Mouse (Mus musculus) kidney, embryonic 15.5 days (tissue): ENCODE data around the gene Madd. TPM values are rescaled to one million over a fixed set of nuclear protein-coding genes. Genes with fewer than 3 reads are reported as not detected.

Experiments
- ATAC-seq: fragments of 200-750 bp; cut with Nextera tagmentation; replicated peaks from 2 replicates; pipeline ENCODE4 v1.8.0; 2017; ENCODE audit warnings: moderate TSS enrichment; ENCODE audit not compliant: low FRiP score
- H3K27ac ChIP-seq: fragments of 300-500 bp; sonication (generic); 2 replicates; pipeline ENCODE4 v1.5.1; 2015; ENCODE audit warnings: mild to moderate bottlenecking, inconsistent platforms
- H3K27me3 ChIP-seq: fragments of 300-500 bp; sonication (generic); 2 replicates; pipeline ENCODE4 v1.6.1; 2015; ENCODE audit warnings: inconsistent platforms
- H3K36me3 ChIP-seq: fragments of 300-500 bp; sonication (generic); 2 replicates; pipeline ENCODE4 v1.6.1; 2015; ENCODE audit warnings: inconsistent platforms
- H3K4me1 ChIP-seq: fragments of 300-500 bp; sonication (generic); 2 replicates; pipeline ENCODE4 v1.6.1; 2015; ENCODE audit warnings: inconsistent platforms
- H3K4me2 ChIP-seq: fragments of 300-500 bp; sonication (generic); 2 replicates; pipeline ENCODE4 v1.6.1; 2015; ENCODE audit warnings: moderate library complexity, mild to moderate bottlenecking, inconsistent platforms
- H3K4me3 ChIP-seq: fragments of 300-500 bp; sonication (generic); replicated peaks from 2 replicates; pipeline ENCODE4 v1.5.1; 2015; ENCODE audit warnings: mild to moderate bottlenecking, inconsistent platforms
- H3K9ac ChIP-seq: fragments of 300-500 bp; sonication (generic); 2 replicates; pipeline ENCODE4 v1.6.1; 2015; ENCODE audit warnings: mild to moderate bottlenecking, inconsistent platforms
- H3K9me3 ChIP-seq: fragments of 300-500 bp; sonication (generic); replicated peaks from 2 replicates; pipeline ENCODE4 v1.6.1; 2016; ENCODE audit warnings: inconsistent platforms
- WGBS: fragments of 180-500 bp; shearing (Covaris S2); methylation state at CpG from one replicate; pipeline ENCODE4 v1.1.7; 2015; ENCODE audit warnings: mixed read lengths; 5-methylcytosine and 5-hydroxymethylcytosine counted together
- polyA plus RNA-seq: library from polyadenylated mRNA; unstranded; fragments of >200 nt; fragmentation: Nextera tagmentation; extraction: Ambion mirVana; gene quantifications from 2 replicates; pipeline ENCODE4 v1.2.1, GENCODE M21; 2015

The Madd gene
- polyA plus RNA-seq, 1 experiment from 2014 or later: 10.1 TPM

DNA sequence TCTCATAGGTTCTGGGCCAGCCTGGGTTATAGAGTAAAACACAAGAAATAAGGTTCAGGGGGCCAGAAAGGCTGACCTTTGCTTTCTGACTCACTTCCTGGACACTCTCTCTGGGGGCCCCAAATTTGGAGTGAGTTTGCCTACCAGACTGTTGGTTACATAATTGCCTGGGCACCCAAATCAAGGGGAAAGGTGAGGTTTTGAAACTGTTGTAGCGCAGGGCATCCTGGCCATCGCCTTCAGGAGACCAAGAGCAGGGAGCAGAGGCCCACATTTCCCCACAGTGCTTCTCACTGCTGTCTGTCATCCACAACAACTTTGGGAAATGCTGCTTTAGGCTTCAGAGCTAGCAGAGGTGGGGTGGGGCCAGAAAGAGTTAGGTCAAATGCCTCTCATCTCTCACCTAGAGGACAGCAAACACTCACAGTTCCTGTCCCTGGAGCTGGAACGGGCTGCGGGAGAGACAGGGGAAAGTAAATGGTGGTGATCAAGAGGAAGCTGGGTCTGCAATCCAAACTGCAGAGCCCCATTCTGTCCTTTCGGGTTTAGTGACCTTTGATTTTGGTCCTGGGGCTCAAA lies 73.7 kb downstream of the Madd start:
- no peak overlapping the region for H3K9ac ChIP-seq
- H3K27me3 ChIP-seq: no peaks in the 10 kb centered on the region
- H3K36me3 ChIP-seq: no peaks in the 10 kb centered on the region
- no peaks in the 10 kb centered on the region for H3K9me3 ChIP-seq
- H3K4me1 ChIP-seq: peaks cover 1% of the 10 kb centered on the region
- WGBS: 91% methylated on average over 5 of the region's 5 CpGs
- no peak overlapping the region for H3K4me3 ChIP-seq
- no peak overlapping the region for H3K27ac ChIP-seq
- no peak overlapping the region for H3K4me2 ChIP-seq
- no peak for ATAC-seq

DNA sequence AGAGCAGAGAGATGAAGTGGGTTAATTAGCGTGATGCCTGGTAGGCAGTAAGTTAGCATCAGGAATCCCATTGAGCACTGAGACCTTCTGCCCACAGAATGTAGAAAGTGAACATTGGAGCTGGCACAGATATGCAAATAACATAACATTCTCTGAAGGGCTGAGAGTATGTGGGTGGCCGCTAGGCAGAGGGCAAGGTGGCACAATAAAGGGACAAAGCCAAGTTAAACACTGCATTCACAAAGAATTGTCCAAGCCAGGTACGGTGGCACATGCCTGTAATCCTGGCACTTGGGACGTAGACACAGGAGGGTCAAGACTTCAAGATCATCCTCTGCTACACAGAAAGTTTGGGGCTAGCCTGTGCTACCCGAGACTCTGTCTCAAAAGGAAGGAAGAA lies 74.4 kb downstream of the Madd start:
- Histone ChIP-seq H3K4me3 (no peak overlapping the region), H3K36me3 (no peaks in the 10 kb centered on the region), H3K4me1 (no peaks in the 10 kb centered on the region), H3K27me3 (no peaks in the 10 kb centered on the region), H3K9me3 (no peaks in the 10 kb centered on the region), H3K4me2 (no peak overlapping the region), H3K9ac (no peak overlapping the region), H3K27ac (no peak overlapping the region)
- WGBS: 79% methylated on average over 5 of the region's 5 CpGs
- no peak for ATAC-seq

DNA sequence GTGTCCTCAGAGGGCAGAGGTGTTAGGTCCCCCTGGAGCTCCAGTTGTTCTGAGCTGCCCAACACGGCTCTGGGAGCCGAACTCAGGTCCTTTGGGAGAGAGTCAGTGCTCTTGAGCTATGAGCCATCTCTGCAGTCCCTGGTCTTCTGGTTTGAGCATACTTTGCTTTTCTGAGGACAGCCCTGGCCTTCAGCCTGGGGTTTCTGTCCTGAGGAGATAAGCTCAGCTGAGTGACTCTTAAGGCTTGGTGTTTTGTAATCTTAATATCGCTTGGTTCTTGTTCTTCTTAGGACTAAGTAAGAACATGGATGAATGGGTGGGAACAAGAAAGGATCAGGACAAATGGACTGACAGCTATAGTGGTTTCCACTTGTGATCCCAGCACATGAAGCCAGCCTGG lies 75.5 kb downstream of the Madd start:
- ATAC-seq: no peak
- Histone ChIP-seq H3K27ac (no peak overlapping the region), H3K9me3 (no peaks in the 10 kb centered on the region), H3K36me3 (no peaks in the 10 kb centered on the region), H3K4me2 (no peak overlapping the region), H3K9ac (no peak overlapping the region), H3K4me3 (no peak overlapping the region), H3K4me1 (no peaks in the 10 kb centered on the region), H3K27me3 (no peaks in the 10 kb centered on the region)
- WGBS: 85% methylated on average over 3 of the region's 3 CpGs

DNA sequence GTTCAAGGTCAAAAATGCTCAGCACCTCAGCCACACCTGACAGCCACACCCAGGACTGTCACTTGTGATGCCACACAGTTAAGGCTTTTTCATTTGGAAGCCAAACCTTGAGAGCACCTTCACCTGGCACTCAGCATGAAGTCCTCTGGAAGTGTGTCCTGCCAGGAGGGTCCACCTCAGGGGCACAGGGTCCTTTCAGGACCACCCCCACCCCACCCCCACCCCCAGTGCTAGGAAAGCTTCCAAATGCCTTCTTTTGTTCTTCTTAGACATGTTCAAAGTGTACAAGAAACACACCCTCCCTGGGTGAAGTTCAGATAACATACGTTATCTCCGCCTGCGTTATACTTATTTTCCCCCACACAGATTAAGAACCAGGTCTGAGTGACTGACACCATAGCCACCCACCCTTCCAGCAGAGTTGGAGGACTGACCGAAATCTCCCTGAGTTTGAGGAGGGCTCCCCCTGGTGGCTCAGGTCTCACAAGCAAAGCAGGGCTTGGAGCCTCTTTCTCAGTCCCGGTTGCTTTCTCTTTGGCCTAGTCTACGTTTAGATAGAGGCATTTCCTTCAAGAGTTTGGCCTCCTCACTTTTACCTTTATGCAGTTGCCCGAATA lies 82.4 kb downstream of the Madd start:
- peak; percentile 87 for ATAC-seq
- Histone ChIP-seq H3K27ac (no peak overlapping the region), H3K27me3 (0 out of 2 replicates have a peak, but pooled peaks cover 2% of the 10 kb centered on the region), H3K4me1 (0 out of 2 replicates have a peak, but pooled peaks cover 3% of the 10 kb centered on the region), H3K36me3 (no peaks in the 10 kb centered on the region), H3K4me3 (no peak overlapping the region), H3K9me3 (no peaks in the 10 kb centered on the region), H3K4me2 (0 out of 2 replicates have a peak overlapping the region, but pooled peaks have one; percentile 12), H3K9ac (no peak overlapping the region)
- 6% methylated on average over 7 of the region's 7 CpGs for WGBS

DNA sequence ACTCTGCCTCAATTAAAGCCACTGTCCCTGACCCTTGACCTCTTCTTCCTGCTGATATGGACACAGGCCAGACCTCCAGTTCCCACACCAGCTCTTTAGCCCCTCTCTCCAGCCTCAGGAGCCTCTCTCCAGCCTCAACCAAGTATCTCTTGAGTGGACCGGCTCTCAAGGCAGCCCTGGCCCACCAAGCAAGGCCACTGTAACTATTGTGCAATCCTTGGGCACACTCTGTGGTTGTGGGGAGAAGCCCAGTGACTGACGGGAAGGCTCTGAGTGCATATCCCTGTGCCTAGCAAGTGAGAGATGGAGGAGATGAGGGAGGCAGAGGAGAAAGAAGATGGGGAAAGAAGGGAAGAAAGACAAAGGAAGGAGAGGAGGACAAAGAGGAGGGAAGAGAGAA lies 85.5 kb downstream of the Madd start:
- no peak overlapping the region for H3K4me3 ChIP-seq
- no peaks in the 10 kb centered on the region for H3K9me3 ChIP-seq
- ATAC-seq: no peak
- no peak overlapping the region for H3K9ac ChIP-seq
- no peaks in the 10 kb centered on the region for H3K36me3 ChIP-seq
- no peak overlapping the region for H3K27ac ChIP-seq
- WGBS: 85% methylated on average over 2 of the region's 2 CpGs
- H3K4me2 ChIP-seq: no peak overlapping the region
- H3K27me3 ChIP-seq: 0 out of 2 replicates have a peak, but pooled peaks cover 2% of the 10 kb centered on the region
- H3K4me1 ChIP-seq: 0 out of 2 replicates have a peak, but pooled peaks cover 3% of the 10 kb centered on the region

DNA sequence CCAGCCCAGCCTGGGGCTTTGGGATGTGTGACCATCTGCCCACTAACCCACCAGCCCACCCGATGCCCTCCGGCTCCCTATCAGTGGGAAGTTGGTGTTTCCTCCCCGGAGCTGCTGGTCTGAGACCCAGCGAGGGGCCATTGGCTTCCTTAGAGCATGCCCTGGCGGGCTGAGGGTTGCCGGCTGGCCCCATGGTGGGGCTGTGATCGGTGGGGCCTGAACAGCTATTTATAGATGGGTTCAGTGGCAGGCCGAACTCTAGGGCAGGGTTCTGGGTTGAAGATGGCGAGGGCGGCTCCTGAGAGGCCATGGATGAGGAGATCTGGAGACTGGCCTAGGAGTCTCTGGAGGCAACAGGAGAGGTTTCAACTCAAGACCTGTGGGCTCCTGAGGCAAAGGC lies 86.6 kb downstream of the Madd start:
- 62% methylated on average over 10 of the region's 10 CpGs for WGBS
- Histone ChIP-seq H3K27ac (no peak overlapping the region), H3K27me3 (no peaks in the 10 kb centered on the region), H3K4me2 (no peak overlapping the region), H3K9me3 (no peaks in the 10 kb centered on the region), H3K9ac (no peak overlapping the region), H3K4me1 (0 out of 2 replicates have a peak, but pooled peaks cover 3% of the 10 kb centered on the region), H3K4me3 (no peak overlapping the region), H3K36me3 (no peaks in the 10 kb centered on the region)
- ATAC-seq: no peak

DNA sequence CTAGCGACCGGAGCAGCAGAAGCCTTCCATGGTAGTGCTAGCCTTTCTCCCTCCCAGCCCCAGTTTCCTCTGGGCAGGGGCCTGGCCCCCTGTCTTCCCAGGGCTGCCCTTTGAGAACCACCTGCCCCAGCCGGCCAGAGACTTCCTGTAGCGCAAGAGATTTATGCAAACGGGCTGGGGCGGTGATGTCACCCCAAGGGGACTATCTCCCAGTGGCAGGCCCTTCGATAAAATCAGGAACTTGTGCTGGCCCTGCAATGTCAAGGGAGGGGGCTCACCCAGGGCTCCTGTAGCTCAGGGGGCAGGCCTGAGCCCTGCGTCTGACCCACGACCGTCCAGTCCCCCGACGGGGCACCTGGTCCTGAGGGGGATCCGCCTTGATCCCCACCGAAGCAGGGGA lies 87.1 kb downstream of the Madd start:
- no peak overlapping the region for H3K4me3 ChIP-seq
- no peak overlapping the region for H3K9ac ChIP-seq
- WGBS: 65% methylated on average over 14 of the region's 14 CpGs

DNA sequence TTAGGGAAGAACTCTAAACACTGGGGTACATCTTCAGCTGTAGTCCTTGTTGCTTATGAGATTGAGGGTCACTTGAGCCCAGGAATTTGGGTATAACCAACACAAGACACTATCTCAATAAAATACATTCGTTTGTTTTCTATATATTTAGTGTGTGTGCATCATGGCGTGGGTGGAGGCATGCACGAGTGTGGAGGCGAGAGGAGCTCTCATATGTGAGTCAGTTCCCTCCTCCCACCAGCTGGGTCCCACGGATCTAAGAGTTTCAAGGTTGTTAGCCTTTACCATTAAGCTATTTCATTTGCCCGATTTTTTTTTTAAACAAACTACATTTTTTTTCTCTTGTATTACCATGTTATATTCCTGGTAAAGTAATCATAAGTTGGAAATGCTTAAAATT lies 92.8 kb downstream of the Madd start:
- 73% methylated on average over 6 of the region's 6 CpGs for WGBS
- Histone ChIP-seq H3K4me3 (no peak overlapping the region), H3K9ac (no peak overlapping the region), H3K27ac (no peak overlapping the region), H3K36me3 (no peaks in the 10 kb centered on the region), H3K4me2 (no peak overlapping the region), H3K27me3 (no peaks in the 10 kb centered on the region), H3K9me3 (no peaks in the 10 kb centered on the region), H3K4me1 (no peaks in the 10 kb centered on the region)
- no peak for ATAC-seq

More for the DNA sequence above, 87.1 kb downstream of the Madd start:
- Histone ChIP-seq H3K9me3 (no peaks in the 10 kb centered on the region), H3K4me1 (0 out of 2 replicates have a peak, but pooled peaks cover 3% of the 10 kb centered on the region), H3K27me3 (no peaks in the 10 kb centered on the region), H3K4me2 (no peak overlapping the region), H3K36me3 (no peaks in the 10 kb centered on the region), H3K27ac (no peak overlapping the region)
- no peak for ATAC-seq

DNA sequence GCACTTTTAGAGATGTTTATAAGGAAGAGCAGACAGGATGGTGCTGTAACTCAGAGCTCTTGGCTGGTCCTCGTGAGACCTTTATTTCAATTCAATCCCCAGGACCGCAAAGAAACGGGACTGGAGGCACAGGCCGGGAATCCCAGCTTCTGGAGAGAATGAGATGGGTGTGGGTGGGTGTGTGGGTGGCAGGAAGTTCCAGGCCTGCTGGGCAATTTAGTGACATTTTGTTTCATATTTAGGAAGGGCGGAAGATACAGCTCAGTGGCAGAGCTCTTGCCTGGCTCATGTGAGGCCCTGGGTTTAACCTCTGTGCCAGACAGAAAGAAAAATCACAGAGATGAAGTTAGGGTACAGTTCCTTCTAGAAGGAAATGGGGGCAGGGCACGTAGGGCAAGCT lies 93.4 kb downstream of the Madd start:
- Histone ChIP-seq H3K27ac (no peak overlapping the region), H3K4me1 (no peaks in the 10 kb centered on the region), H3K27me3 (no peaks in the 10 kb centered on the region), H3K4me3 (no peak overlapping the region), H3K36me3 (no peaks in the 10 kb centered on the region), H3K9me3 (no peaks in the 10 kb centered on the region), H3K9ac (no peak overlapping the region), H3K4me2 (no peak overlapping the region)
- 75% methylated on average over 6 of the region's 6 CpGs for WGBS
- no peak for ATAC-seq

DNA sequence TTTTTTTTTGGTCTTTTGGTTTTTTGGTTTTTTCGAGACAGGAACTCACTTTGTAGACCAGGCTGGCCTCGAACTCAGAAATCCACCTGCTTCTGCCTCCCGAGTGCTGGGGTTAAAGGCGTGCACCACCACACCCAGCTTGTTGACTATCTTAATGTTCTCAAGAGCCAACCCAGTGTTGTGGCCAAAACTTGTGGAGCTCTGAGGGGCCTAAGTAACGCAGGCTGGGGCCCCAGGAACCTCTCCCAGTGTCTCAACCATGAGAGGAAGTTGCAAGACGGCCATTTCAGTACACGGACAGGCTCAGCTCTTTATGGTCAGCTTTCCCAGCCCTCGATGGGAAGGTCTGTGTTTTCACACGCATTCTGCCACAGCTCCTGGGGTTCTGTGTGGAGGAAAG lies 94.7 kb downstream of the Madd start:
- no peaks in the 10 kb centered on the region; the same call in 1 of the 2 replicates for H3K4me1 ChIP-seq
- H3K27me3 ChIP-seq: no peaks in the 10 kb centered on the region
- no peak overlapping the region for H3K9ac ChIP-seq
- H3K9me3 ChIP-seq: no peaks in the 10 kb centered on the region
- no peak overlapping the region for H3K4me3 ChIP-seq
- no peaks in the 10 kb centered on the region for H3K36me3 ChIP-seq
- WGBS: 83% methylated on average over 9 of the region's 9 CpGs
- no peak overlapping the region for H3K4me2 ChIP-seq
- H3K27ac ChIP-seq: no peak overlapping the region
- no peak for ATAC-seq

DNA sequence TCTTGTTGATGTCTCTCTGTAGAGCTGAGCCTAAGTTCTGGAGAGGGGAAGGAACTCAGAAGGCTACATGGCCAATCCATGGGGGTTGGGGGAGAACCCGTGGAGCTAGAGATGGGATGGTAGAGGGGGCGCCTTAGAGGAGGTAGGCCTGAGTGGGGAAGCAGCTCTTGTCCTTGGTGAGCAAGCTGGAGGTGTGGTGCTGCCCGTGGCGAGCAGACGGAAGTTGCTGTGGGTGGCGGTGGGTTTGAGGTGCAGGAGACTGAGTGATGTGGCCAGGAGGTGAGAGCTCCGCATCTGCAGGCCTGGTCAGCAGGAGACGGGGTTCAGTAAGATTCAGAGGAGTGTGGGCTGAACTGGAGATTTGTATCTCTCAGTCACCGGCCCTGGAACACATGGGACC lies 96.2 kb downstream of the Madd start:
- H3K9ac ChIP-seq: no peak overlapping the region
- no peaks in the 10 kb centered on the region for H3K27me3 ChIP-seq
- H3K9me3 ChIP-seq: no peaks in the 10 kb centered on the region
- ATAC-seq: no peak
- no peak overlapping the region for H3K4me3 ChIP-seq
- peaks cover 5% of the 10 kb centered on the region; the same call in 1 of the 2 replicates for H3K4me1 ChIP-seq
- no peaks in the 10 kb centered on the region for H3K36me3 ChIP-seq
- WGBS: 86% methylated on average over 9 of the region's 9 CpGs
- H3K27ac ChIP-seq: no peak overlapping the region
- H3K4me2 ChIP-seq: no peak overlapping the region
